Mouse (Mus musculus): ENCODE measurements around the gene Wap.

- TF ChIP-seq MYOG (IDR thresholded peaks at IDR 0.05; ENCODE audit: control insufficient read depth in 1 of 3, insufficient read depth in 1 of 3, insufficient read length in 2 of 3, low read depth in 2 of 3) (no peak), MAX (IDR thresholded peaks at IDR 0.05; ENCODE audit: low read depth) (no peak), POLR2A (IDR thresholded peaks at IDR 0.05; ENCODE audit: insufficient read length, low read depth) (no peak), POLR2AphosphoS2 (IDR thresholded peaks at IDR 0.05; ENCODE audit: insufficient read length, low read depth) (no peak), MYOD1 (IDR thresholded peaks at IDR 0.05; ENCODE audit: control insufficient read depth in 1 of 3, insufficient read length in 2 of 3, low read depth in 2 of 3) (no peak), USF1 (IDR thresholded peaks at IDR 0.05; ENCODE audit: low read depth) (no peak), E2F4 (IDR thresholded peaks at IDR 0.05; ENCODE audit: insufficient read depth) (no peak), TCF3 (IDR thresholded peaks at IDR 0.05; ENCODE audit: insufficient read length, low read depth) (no peak), TCF12 (IDR thresholded peaks at IDR 0.05; ENCODE audit: insufficient read depth, poor library complexity, severe bottlenecking) (no peak), REST (IDR thresholded peaks at IDR 0.05; ENCODE audit: insufficient read depth, insufficient read length) (no peak)
Observed at GRCm38 (mm10) chr11:6594845-6595244, 43.6 kb downstream of the Wap start.
